Mouse (Mus musculus) adrenal gland, postnatal 0 days (tissue): ENCODE results near the gene Slc43a1. TPM values are rescaled to one million over a fixed set of nuclear protein-coding genes. Genes with fewer than 3 reads are reported as not detected.

ENCODE experiments used
- polyA plus RNA-seq: library from polyadenylated mRNA; unstranded; fragments of >200 nt; fragmentation: Nextera tagmentation; extraction: Ambion mirVana; gene quantifications from 2 replicates; pipeline ENCODE4 v1.2.1, GENCODE M21; 2015

Gene Slc43a1
- polyA plus RNA-seq, result 9.4 and 10.7 TPM in 2 replicates

DNA sequence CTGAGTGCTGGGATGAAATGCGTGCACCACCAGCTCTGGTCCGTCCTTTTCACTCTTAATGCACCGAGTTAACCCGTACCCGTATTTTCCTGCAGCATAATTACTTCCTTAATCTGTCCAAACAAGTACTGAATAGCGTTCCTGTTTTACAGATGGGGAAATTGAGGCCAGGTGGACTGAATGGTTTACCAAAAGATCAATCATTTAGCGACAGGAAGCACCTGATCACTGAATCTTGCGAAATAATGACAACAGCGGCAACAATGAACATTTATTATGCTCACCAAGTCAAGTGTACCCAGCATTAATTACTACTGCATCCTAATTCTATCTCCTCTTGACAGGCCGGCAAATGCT lies at the start of gene Slc43a1:
Slc43a1 (plus strand) TSS at position 258 of the 357 bp plus-strand sequence.

GRCm38 (mm10) chr2:84798493-84798921 lies 40.1 kb upstream of the Slc43a1 start, which contains the start of gene Ube2l6:
Gene Ube2l6 (plus strand): TSS chr2:84798828.

GRCm38 (mm10) chr2:84822552-84822951 lies 16.1 kb upstream of the Slc43a1 start, which contains the start of gene Smtnl1:
Gene Smtnl1 (minus strand): TSS chr2:84822652.

DNA sequence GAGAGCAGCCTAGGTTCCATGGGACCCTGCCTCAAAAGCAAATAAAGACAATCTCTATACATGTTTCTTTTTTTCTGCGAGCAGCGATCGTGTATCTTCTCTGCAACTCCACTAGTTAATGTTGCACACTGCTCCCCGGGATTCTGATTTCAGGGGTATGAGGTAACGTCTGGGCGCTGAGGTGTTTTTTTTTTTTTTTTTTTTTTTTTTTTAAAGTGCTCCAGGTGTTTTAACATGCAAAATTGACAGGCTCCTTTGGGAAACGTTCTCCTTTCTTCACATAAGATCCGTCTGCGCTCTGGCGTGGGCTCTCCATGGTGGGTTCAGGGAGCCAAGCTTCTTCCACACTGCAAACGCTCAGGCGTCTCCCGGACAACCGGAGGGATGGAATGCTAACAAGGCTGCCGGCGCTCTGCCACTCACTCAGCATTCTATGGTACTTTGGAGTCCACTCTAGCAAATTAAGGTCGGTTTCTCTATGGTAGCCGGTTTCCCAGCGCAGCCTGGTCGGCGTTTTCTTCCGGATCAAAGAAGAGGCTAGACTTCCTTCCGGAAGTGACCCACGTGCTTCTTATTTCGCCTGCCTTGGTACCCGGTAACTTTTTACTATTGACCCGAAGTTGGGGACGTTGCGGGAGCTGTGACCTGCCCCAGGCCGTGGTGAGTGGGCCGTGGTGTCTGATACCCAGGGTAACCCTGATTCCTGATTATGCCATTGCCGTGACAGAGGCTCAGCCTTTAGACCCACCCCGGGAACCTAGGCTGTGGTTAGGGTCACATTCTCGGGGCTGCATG lies 12.0 kb upstream of the Slc43a1 start, which contains the start of gene Timm10:
Timm10 (plus strand) TSS at position 510 of the 795 bp plus-strand sequence.

DNA sequence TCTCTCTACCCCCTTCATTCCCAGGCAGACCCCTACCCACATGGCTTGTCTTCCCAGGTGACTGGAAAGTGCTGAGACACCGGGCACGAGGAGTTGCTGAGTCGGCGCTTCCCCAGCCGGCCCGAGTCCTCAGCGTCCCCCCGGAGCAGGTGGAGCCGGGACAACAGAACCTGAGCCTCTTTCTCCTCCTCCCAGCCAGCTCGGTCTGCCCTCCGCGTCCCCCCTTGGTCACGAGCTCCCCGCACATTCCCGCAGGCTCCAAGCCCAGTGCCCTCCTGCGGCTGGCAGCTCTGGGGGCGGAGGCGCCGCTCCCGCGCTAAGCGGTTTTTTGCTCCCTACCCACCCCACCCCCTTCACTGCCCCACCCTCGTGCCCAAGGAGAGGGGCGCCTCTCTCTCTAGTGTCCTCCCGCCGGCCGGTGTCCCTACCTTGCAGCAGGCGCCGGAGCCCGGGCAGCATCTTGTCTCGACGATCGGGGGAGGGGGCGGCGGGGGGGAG lies 47.6 kb downstream of the Slc43a1 start, which contains the start of gene Rtn4rl2:
Rtn4rl2 (minus strand) TSS at position 477 of the 498 bp plus-strand sequence.

Other genes with a start within 250 kb of the Slc43a1 start
- 25.1 and 30.6 TPM in 2 replicates for gene Ctnnd1, start 188.1 kb upstream of the Slc43a1 start, polyA plus RNA-seq
- gene Btbd18, start 179.8 kb upstream of the Slc43a1 start, polyA plus RNA-seq, result 0.08 and 0.09 TPM in 2 replicates
- 175 and 211 TPM in 2 replicates for gene Selenoh, start 168.1 kb upstream of the Slc43a1 start, polyA plus RNA-seq
- not detected in 2 replicates for gene Gm28635, start 160.8 kb upstream of the Slc43a1 start, polyA plus RNA-seq
- 18.0 and 23.4 TPM in 2 replicates for gene Med19, start 160.4 kb upstream of the Slc43a1 start, polyA plus RNA-seq
- 93.5 and 140 TPM in 2 replicates for gene Tmx2, start 159.7 kb upstream of the Slc43a1 start, polyA plus RNA-seq
- 13.4 and 19.9 TPM in 2 replicates for gene Zdhhc5, start 123.7 kb upstream of the Slc43a1 start, polyA plus RNA-seq
- 19.0 and 23.4 TPM in 2 replicates for gene Clp1, start 111.5 kb upstream of the Slc43a1 start, polyA plus RNA-seq
- gene Ypel4, start 104.8 kb upstream of the Slc43a1 start, polyA plus RNA-seq, result 6.7 and 9.9 TPM in 2 replicates
- gene Gm19426, start 95.2 kb upstream of the Slc43a1 start, polyA plus RNA-seq, result 4.4 and 6.0 TPM in 2 replicates
- 239 and 418 TPM in 2 replicates for gene Serping1, start 63.4 kb upstream of the Slc43a1 start, polyA plus RNA-seq
- 87.6 and 101 TPM in 2 replicates for gene Ube2l6, start 40.0 kb upstream of the Slc43a1 start, polyA plus RNA-seq
- gene Smtnl1, start 16.2 kb upstream of the Slc43a1 start, polyA plus RNA-seq, result 0.95 TPM in 1 of 2 replicates, not detected in the other
- gene Timm10, start 11.9 kb upstream of the Slc43a1 start, polyA plus RNA-seq, result 55.4 and 80.7 TPM in 2 replicates
- 1.1 and 1.3 TPM in 2 replicates for gene Rtn4rl2, start 47.9 kb downstream of the Slc43a1 start, polyA plus RNA-seq
- 60.8 and 62.7 TPM in 2 replicates for gene Slc43a3, start 97.7 kb downstream of the Slc43a1 start, polyA plus RNA-seq
- gene Prg2, start 141.6 kb downstream of the Slc43a1 start, polyA plus RNA-seq, result 1.3 and 1.7 TPM in 2 replicates
- gene Prg3, start 149.4 kb downstream of the Slc43a1 start, polyA plus RNA-seq, result not detected in 2 replicates
- gene Ssrp1, start 198.4 kb downstream of the Slc43a1 start, polyA plus RNA-seq, result 81.0 and 119 TPM in 2 replicates
- gene P2rx3, start 198.6 kb downstream of the Slc43a1 start, polyA plus RNA-seq, result 0.63 and 0.68 TPM in 2 replicates
- gene Tnks1bp1, start 209.2 kb downstream of the Slc43a1 start, polyA plus RNA-seq, result 20.9 and 23.5 TPM in 2 replicates